Mouse (Mus musculus) C2C12 (cell line): ENCODE results near the gene Sema6c.

ENCODE experiments used
- CEBPB ChIP-seq: IDR thresholded peaks from one replicate; pipeline ENCODE4 v1.6.1; 2011; ENCODE audit warnings: low read depth, mild to moderate bottlenecking, control low read depth, moderate library complexity
- CTCF ChIP-seq: IDR thresholded peaks from one replicate; pipeline ENCODE4 v1.5.1; 2011; ENCODE audit not compliant: control insufficient read depth, insufficient read depth, insufficient read length
- FOSL1 ChIP-seq: IDR thresholded peaks from one replicate; pipeline ENCODE4 v1.8.0; 2011; ENCODE audit warnings: mild to moderate bottlenecking, low read length; ENCODE audit not compliant: poor library complexity, insufficient read depth, severe bottlenecking
- MAX ChIP-seq: IDR thresholded peaks from one replicate; pipeline ENCODE4 v1.6.1; 2011; ENCODE audit warnings: mild to moderate bottlenecking, control low read depth
- MYOD1 ChIP-seq: IDR thresholded peaks from one replicate; pipeline ENCODE4 v1.6.1; 2011; ENCODE audit warnings: low read depth; ENCODE audit not compliant: control insufficient read depth, insufficient read length
- MYOG ChIP-seq: IDR thresholded peaks from one replicate; pipeline ENCODE4 v1.6.1; 2011; ENCODE audit not compliant: control insufficient read depth, insufficient read length; ENCODE audit errors: extremely low read depth
- USF1 ChIP-seq: IDR thresholded peaks from one replicate; pipeline ENCODE4 v1.6.1; 2011; ENCODE audit warnings: low read depth, mild to moderate bottlenecking, control low read depth, moderate library complexity

DNA sequence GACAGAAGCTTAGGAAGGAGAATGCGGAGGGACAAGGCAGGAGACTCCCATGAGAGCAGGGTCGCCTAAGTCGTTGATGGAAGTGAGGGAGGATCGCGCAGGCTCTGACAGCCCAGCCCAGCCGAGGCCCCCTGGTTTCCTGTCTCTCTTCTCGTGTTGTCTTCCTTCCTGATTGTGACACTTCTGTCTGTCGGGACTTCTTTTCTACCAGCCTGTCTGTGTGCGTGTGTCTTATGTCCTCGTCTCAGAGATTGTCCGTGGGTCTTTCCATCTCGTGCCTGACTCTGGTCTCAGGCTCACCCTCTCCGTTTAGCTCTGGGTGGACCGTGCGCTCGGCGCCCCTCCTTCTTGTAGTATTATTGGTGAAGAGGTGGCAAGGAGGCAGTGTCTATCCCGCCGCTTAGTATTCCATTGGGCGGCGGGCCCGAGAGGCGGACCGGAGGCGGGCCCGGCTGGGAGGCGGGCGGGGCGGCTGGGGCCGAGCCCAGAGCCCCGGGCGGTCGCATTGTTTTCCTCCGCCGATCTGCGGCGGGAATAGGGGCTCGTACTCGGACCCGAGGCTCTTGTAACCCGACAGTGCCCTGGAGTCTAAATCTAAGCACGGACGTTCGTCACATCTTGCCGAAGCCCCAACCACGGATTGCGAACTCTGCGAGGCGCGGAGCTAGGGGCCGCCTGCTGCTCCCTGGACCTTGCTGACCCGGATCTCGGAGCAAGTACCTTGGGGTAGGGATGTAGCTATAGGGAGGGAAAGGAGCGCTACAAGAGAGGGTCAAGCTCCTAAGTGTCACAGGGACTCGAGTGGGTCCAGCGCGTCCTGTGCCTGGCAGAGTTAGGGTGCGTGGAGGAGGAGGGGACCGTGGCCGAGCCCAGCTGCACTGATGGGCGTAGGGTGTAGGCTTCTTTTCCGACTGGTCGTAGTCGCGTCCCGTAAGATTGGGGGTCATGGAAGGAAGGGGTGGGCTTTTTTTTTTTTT is at the start of gene Sema6c:
- TF ChIP-seq CTCF (no peak), MYOG (no peak), CEBPB (no peak), MAX (no peak), USF1 (no peak), MYOD1 (no peak), FOSL1 (no peak)
